Mouse (Mus musculus): ENCODE measurements at regions not wholly inside any gene's neighbourhood (a gene's known extent, or its start where the extent isn't known, plus 50 kb on each side); places are given as distances from the start of the nearest gene placed in this dataset.

DNA sequence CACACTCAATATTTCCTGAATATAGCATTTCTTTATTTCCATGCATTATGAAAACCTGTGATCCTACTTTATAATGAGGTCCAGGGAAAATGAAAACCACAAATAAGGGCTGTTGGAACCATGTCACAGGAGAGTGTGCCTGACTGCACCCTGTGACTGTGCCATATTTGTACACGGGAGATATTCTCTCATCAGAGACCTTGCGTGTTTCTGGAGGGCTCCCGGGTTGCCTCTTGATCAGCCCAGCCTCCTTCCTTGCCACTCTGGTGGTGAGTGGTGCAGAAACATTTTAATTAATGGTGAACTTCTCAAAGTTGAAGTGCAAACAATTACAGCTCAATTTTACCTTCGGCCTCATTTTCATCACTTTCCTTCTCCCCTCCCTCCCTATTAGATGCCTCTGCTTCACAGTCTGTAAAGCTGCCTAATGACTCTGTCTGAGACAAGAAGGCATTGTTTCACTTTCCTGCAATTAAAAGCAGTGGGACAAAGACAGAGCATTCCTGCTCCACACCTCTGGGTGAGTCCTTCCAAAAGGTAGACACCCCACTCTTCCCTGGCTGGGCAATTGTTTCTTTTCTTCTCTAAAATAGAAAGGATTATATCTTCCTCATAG is 356.8 kb downstream of the Mdfic start:
- no peak for TF ChIP-seq POLR2A (IDR thresholded peaks at IDR 0.05; ENCODE audit: low read depth, low read length)
- no peak for TF ChIP-seq CTCF (conservative IDR thresholded peaks at IDR 0.05; ENCODE audit: insufficient read depth, insufficient read length, low read depth, low read length)

All from kidney, adult 2 months (tissue).